Mouse (Mus musculus) CD8-positive naive resting alpha-beta T cell, adult 57 days (primary cell): ENCODE results near the gene Pls3. TPM values are rescaled to one million over a fixed set of nuclear protein-coding genes. Genes with fewer than 3 reads are reported as not detected.

Source experiments
- total RNA-seq: library from RNA; stranded (reverse); gene quantifications from one replicate; pipeline ENCODE4 v1.2.4, GENCODE M21; 2023

The Pls3 gene
- 0.31 TPM for total RNA-seq

DNA sequence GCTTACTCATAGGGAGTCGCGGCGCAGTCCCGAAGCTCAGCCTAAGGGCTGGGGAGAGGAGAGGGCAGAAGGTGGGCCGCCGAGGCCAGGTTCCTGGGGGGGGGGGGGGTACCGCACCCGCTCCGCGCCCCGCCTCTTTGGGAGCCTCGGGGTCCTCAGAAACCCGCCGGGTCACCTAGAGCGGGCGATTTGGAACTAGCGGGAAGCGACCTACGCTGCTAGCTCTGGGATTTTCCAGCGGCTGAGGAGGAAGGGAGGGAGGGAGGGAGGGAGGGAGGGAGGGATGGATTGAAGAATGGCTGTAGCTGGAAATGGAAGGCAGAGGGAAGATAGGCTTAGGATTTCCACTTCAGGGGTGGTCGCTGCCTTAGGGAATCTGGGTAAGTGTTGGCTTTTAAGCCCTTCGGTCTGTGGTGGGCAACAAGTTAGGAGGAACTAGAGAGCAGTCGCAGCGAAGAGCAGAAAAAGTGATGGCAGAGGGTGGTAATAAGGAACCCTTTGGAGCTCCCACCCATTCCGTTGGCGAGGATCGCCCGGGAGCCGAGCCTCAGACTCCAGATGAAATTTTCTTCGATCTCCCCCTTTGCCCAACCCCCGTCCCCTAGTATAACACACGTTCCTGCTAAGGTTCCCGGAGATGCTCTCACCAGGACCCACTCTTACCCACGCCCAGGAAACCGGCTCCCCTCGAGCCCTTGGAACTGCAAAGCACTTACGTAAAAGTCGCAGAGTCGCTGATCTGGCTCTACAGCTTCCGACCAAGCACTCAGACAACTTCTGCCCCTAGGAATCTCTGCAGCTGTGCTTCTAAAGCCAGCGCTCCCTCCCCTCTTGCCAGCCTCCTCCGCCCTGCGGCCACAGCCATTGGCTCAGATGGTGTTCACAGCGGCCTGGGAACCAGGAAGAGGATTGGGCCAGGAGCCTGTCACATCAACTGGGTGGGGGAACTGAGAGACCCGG, at the start of gene Pls3:
Pls3 (minus strand) TSS at position 851 of the 960 bp plus-strand sequence.

